Mouse (Mus musculus) granulocyte monocyte progenitor cell, adult 5-6 weeks (primary cell): Measurements from ENCODE around the gene Hba-a2. TPM values are rescaled to one million over a fixed set of nuclear protein-coding genes. Genes with fewer than 3 reads are reported as not detected.

Source experiments
- ATAC-seq: replicated peaks from 2 replicates; pipeline ENCODE4 v1.8.0; 2016; ENCODE audit warnings: mild to moderate bottlenecking, moderate TSS enrichment, inconsistent platforms; ENCODE audit not compliant: poor library complexity, severe bottlenecking
- total RNA-seq, 2 experiments: library from RNA; stranded (forward) in 1 of 2; stranded (reverse) in 1 of 2; fragments of 200-712, 200-1000 nt in 1 of 2; fragments of >200 nt in 1 of 2; fragmentation: Nextera tagmentation in 1 of 2; gene quantifications; 2 replicates each; pipeline ENCODE4 v1.2.3; 2014 to 2017

Gene Hba-a2
- total RNA-seq (2014; fragmentation: Nextera tagmentation), result 0.73 TPM in 1 of 2 replicates, not detected in the other
- total RNA-seq (2017), result 6.1 and 16.0 TPM in 2 replicates

- peak; percentile 31; the same call in 1 of the 2 replicates for ATAC-seq
Measured at GRCm38 (mm10) chr11:32296203-32296602, at the start of gene Hba-a2. Hba-a2 (plus strand) TSS chr11:32296489.

- ATAC-seq, result peak; percentile 80
Measured at GRCm38 (mm10) chr11:32247068-32247467, 49.2 kb upstream of the Hba-a2 start.

- ATAC-seq, result no peak
Measured at GRCm38 (mm10) chr11:32248350-32248749, 47.9 kb upstream of the Hba-a2 start.

GRCm38 (mm10) chr11:32250880-32251763, 45.2 kb upstream of the Hba-a2 start:
- ATAC-seq, result no peak

- ATAC-seq, result no peak
Measured at GRCm38 (mm10) chr11:32253121-32253520, 43.2 kb upstream of the Hba-a2 start.

- no peak for ATAC-seq
Measured at GRCm38 (mm10) chr11:32256146-32256545, 40.1 kb upstream of the Hba-a2 start.

- ATAC-seq, result no peak
Measured at GRCm38 (mm10) chr11:32256566-32256965, 39.7 kb upstream of the Hba-a2 start.

DNA sequence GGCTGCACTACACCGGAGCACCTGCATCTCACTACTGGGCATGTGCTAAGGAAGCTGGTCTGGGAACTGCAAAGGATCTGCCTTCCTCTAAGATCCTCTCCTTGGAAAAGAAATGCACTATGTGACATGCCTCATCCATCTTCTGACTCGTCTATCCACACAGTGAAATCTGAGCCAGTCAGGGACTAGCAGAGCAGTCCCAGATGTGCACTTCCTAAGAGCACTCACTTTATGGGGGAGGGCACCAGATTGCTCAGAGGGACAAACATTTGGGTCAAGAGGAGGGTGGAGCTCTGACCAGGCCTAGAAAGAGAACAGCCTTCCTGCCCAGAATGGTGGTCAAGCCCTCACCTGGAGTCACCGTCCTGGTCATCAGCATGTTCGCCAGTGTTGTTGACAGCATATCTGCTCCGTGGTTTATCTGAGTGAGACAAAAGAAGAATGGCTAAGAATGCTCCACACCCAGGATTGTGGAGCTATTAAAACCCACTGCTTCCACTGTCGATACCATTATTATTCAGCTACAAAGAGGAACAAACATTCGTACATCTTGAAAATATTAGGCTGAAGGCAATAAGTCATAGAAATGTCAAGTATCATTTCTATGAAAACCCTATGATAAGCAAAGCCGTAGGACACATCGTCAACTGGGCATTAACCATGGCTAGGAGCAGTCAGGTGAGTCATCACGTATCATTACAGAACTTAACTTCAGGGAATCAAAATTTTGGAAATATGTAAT, 33.4 kb upstream of the Hba-a2 start:
- no peak for ATAC-seq

DNA sequence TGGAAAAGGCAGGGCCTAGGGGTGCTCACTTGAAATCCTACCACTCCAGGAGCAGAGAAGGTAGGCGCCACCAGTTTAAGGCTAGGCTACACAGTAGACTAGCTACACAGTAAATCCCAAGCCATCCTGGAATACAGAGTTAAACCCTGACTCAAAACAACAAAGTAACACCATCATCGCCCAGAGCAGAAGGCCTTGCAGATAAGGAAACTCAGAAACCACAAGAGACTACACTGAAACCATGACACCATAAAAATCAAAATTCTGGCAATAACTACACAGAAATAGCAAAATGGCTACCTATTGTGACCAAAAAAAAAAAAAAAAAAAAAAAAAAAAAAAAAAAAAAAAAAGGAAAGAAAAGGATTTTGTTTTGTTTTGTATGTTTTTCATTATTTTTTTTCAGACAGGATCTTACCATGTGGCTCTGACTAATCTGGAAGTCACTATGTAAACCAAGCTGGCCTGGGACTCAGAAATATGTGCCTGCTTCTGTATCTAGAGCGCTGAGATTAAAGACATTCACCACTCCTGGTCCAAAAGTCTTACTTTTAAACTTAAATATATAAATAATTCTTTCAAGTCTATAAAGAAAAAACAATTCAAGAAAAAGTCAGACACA, 31.1 kb upstream of the Hba-a2 start:
- ATAC-seq, result peak; percentile 38

DNA sequence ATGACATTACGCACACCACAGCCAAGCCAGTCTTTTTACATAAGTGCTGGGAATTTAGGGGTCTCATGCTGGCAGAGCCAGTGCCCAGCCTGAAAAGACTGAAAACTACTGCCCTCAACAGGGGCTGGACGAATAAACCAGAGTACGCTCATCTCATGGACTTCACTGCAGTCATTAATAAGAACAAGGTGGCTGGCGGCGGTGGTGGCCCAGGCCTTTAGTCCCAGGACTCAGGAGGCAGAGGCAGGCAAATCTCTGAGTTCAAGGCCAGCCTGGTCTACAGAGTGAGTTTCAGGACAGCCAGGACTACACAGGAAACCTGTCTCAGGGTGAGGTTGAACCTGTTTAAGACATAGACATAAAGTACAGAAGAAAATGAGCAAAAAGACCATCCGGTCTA, 30.1 kb upstream of the Hba-a2 start:
- ATAC-seq, result no peak

DNA sequence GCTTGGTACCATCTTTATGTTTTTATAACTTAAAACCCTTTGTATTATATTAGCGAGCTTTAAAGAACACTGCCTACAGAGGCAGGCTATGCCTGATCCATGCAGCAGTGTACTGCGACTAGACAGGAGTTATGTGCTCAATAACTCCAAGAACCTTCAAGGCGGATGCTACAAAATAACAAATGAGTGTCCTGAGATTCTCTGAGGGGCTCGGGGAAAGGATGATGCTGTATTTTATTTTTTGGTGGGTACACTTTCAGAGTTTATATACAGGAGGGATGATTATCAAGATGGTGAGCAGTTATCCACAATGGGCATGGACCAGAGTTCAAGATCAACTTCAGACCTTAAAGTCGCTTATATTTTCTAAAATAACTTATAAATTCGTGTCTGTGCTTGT, 29.5 kb upstream of the Hba-a2 start:
- ATAC-seq, result no peak

GRCm38 (mm10) chr11:32267188-32267884, 29.0 kb upstream of the Hba-a2 start, which contains the start of gene Nprl3:
Nprl3 (minus strand) TSS chr11:32267707.
- peak; percentile 93 for ATAC-seq

GRCm38 (mm10) chr11:32267964-32268363, 28.3 kb upstream of the Hba-a2 start:
- no peak for ATAC-seq

- ATAC-seq, result no peak
Measured at GRCm38 (mm10) chr11:32268952-32269351, 27.3 kb upstream of the Hba-a2 start.

DNA sequence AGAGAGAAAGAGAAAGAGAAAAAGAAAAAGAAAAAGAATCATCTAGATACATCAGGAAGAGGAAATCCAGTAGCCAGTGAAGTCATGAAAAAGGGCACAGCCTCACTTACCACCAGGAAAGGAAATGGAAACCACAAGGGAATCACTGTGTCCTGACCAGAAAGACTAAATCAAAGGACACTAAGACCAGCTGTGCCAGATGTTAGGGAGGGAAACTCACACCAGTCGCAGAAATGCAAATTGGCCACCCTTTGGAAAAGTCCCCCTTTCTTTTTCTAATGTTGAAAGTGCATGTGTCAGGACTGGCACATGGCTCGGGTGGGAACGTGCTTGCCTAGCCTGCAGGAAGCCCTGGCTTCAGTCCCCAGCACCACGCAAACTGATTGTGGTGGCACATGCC, 25.1 kb upstream of the Hba-a2 start:
- no peak for ATAC-seq

DNA sequence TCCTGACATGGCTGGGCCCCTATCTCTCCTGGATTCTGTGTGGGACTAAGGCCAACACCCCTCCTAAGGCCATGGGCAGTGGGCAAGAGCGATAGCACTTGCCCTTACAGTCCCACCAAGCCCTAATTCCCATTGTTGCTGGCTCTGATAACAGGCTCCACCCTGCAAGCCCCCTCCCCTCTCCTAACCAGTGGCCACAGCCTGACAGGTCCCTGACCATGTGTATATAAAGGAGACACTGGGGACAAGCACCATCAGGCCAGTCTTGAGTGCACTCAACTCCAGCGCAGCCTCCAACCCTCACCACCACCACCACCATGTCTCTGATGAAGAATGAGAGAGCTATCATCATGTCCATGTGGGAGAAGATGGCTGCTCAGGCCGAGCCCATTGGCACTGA, 19.9 kb upstream of the Hba-a2 start, which contains the start of gene Hba-x:
Hba-x (plus strand) TSS at position 54 of the 400 bp plus-strand sequence.
- ATAC-seq, result no peak

DNA sequence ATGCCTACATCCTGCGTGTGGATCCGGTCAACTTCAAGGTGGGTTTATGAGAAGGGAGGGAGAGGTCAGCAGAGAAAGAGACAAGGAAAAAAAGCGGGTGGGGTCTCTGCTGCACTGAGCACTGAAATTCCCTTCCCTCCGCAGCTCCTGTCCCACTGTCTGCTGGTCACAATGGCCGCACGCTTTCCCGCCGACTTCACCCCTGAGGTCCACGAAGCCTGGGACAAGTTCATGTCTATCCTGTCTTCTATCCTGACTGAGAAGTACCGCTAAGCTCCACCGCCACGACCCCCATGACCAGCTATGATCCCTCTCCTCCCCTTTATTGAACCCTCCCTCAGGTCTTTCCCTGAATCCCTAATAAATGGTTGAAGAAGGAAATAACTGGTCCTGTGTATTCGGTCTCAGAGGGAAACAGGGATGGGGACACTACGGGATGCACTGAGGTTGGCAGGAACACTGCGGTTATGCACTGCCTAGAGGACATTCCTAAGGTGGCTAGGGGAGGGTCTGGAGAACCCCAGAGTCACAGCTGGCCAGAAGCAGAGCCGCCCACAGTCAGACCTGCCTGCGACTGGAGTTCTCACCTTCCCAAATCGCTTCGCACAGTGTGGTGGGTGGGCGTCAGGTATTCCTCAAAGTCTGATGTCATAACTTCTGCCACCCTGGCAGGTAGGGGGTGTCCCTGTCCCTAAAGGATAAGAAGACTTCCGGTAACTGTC, 18.4 kb upstream of the Hba-a2 start:
- ATAC-seq, result no peak

DNA sequence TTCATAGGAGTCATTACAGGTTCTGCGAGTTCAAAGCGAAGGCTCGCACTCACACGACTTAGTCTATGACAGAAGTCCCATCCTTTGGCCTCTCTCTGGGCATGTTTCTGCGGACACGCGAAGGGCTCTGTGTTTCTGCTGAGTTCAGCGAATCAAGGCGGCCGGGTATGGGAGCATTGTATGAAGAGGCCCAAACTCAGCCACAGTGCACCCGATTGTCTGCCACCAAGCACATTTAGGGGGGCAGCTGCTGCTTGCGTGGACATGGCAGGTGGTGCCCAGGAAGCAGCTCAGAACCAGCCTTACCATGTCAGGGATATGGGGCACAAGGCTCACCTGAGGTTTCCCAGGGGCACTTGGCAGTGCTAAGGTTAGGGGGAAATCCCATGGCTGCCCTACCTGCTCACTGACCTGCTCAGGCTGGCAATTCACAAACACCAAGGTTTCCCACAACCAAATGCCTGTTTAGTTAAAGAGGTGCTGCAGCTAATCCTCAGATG, 17.8 kb upstream of the Hba-a2 start:
- ATAC-seq, result no peak

- no peak for ATAC-seq
Measured at GRCm38 (mm10) chr11:32280646-32281045, 15.6 kb upstream of the Hba-a2 start.
